Mouse (Mus musculus) small intestine, adult 2 months (tissue): ENCODE results near the gene Nrxn1. TPM values are rescaled to one million over a fixed set of nuclear protein-coding genes. Genes with fewer than 3 reads are reported as not detected.

ENCODE experiments used
- H3K27ac ChIP-seq: fragments of 200-500 bp; 2 replicates; pipeline ENCODE4 v1.5.1; 2012; ENCODE audit warnings: low read depth, low read length, control low read depth, inconsistent platforms; ENCODE audit not compliant: insufficient read depth
- H3K27me3 ChIP-seq: fragments of 200-500 bp; 2 replicates; pipeline ENCODE4 v1.6.1; 2012; ENCODE audit warnings: mild to moderate bottlenecking, moderate library complexity, low read length, inconsistent platforms; ENCODE audit not compliant: control insufficient read depth, insufficient read depth
- H3K36me3 ChIP-seq: fragments of 200-500 bp; 2 replicates; pipeline ENCODE4 v1.6.1; 2012; ENCODE audit warnings: mild to moderate bottlenecking, low read length, control low read depth, inconsistent platforms; ENCODE audit not compliant: control insufficient read depth, insufficient read depth
- H3K4me1 ChIP-seq: fragments of 200-500 bp; 2 replicates; pipeline ENCODE4 v1.6.1; 2012; ENCODE audit warnings: low read length, inconsistent platforms, mixed read lengths; ENCODE audit not compliant: control insufficient read depth, insufficient read depth, insufficient read length
- H3K4me3 ChIP-seq: fragments of 200-500 bp; 2 replicates; pipeline ENCODE4 v1.5.1; 2012; ENCODE audit warnings: low read depth, mild to moderate bottlenecking, control low read depth, inconsistent platforms, low read length, moderate library complexity
- CTCF ChIP-seq: fragments of 200-500 bp; IDR thresholded peaks from 2 replicates; pipeline ENCODE4 v1.5.1; 2012; ENCODE audit warnings: low read depth, mild to moderate bottlenecking, control low read depth, inconsistent platforms, low read length, moderate library complexity, mixed read lengths; ENCODE audit not compliant: insufficient replicate concordance, insufficient read length; ENCODE audit errors: extremely low read depth
- POLR2A ChIP-seq: fragments of 200-500 bp; IDR thresholded peaks from 2 replicates; pipeline ENCODE4 v1.6.1; 2012; ENCODE audit warnings: low read depth, mild to moderate bottlenecking, control low read depth, inconsistent platforms, low read length, moderate library complexity
- WGBS: fragments of 180-500 bp; shearing (Covaris S2); methylation state at CpG from one replicate; pipeline ENCODE4 v1.1.7; 2018; 5-methylcytosine and 5-hydroxymethylcytosine counted together
- polyA plus RNA-seq: library from polyadenylated mRNA; depleted of rRNA; stranded (reverse); fragments of >200 nt; gene quantifications from 2 replicates; pipeline ENCODE4 v1.2.3, GENCODE M21; 2012

The Nrxn1 gene
- polyA plus RNA-seq, 1 experiment, result 0.39 TPM

DNA sequence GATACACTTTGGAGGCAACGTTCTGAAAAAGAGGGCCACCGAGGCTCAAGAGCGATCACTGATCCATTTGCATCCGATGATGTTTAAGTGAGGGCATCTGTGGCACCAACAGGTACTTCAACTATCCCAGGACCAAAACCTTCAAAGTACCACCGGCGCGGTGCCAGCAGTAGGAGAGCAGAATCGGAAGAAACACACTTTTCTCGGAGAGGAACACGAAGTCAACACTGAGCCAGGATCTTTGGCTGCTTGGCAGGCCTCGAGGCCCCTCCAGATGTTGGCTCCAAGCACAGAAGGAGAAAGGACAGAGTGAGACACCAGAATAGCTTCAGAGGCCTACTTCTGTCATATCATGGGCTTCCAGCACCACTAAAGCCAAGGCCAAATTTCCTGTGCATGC, 3.9 kb downstream of the Nrxn1 start:
- no peak overlapping the region for H3K27ac ChIP-seq
- WGBS, result 84% methylated on average over 11 of the region's 11 CpGs
- TF ChIP-seq POLR2A (no peak), CTCF (no peak)
- no peaks in the 10 kb centered on the region for H3K4me1 ChIP-seq
- no peaks in the 10 kb centered on the region for H3K36me3 ChIP-seq
- no peak overlapping the region for H3K4me3 ChIP-seq
- no peaks in the 10 kb centered on the region for H3K27me3 ChIP-seq

DNA sequence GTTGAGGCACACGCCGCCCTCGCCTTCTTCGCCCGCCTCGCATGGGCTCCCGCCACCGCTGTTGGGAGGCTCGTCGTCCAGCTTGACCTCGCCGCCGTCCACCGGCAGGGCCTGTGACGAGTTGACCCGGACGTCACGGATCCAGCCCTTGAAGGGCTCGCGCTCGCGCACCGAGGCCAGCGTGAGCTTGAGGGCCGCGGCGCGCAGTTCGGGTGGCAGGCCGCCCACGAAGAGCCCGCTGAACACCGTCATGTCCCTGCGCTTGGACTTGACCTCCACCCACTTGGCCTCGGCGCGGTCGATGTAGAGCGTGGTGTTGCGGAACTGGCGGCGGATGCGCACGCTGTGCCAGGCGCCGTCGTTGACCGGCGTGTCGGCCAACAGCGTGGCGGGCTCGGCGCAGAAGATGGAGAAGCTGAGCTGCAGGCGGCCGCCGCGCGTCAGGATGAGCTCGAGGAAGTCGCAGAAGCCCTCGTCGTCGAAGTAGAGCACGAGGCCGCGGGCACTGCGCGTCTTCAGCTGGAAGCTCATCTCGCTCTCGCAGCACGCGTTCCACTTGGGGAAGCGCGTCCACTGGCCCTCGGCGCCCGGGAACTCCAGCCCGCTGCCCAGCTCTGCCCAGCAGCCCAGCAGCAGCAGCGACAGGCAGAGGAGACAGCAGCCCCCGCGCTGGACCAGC, 4.7 kb downstream of the Nrxn1 start:
- WGBS, result 70% methylated on average over 82 of the region's 82 CpGs
- no peak overlapping the region for H3K27ac ChIP-seq
- no peaks in the 10 kb centered on the region for H3K4me1 ChIP-seq
- no peak overlapping the region for H3K4me3 ChIP-seq
- H3K36me3 ChIP-seq, result no peaks in the 10 kb centered on the region
- H3K27me3 ChIP-seq, result no peaks in the 10 kb centered on the region
- TF ChIP-seq CTCF (no peak), POLR2A (no peak)

DNA sequence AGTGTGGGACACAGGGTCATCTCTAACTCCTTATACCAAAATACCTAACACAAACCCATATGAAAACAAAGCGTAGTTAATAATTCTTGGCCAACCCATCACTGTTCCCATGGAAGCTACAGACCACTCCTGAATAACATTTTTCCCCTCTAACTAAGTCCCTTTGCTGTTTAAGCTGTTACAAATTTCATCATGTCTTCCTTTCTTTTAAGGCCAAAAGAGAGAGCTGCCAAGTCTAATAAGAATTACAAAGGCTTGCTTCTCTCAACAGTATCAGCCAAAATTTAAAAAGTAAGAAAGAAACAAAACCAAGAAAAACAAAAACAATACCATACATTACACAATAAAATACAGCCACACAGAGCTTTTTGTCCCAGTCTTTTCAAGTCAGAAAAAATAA, 6.5 kb downstream of the Nrxn1 start:
- 88% methylated on average over 1 of the region's 1 CpGs for WGBS
- Histone ChIP-seq H3K27ac (no peak overlapping the region), H3K4me3 (no peak overlapping the region), H3K27me3 (no peaks in the 10 kb centered on the region), H3K4me1 (no peaks in the 10 kb centered on the region), H3K36me3 (no peaks in the 10 kb centered on the region)
- TF ChIP-seq CTCF (no peak), POLR2A (no peak)

DNA sequence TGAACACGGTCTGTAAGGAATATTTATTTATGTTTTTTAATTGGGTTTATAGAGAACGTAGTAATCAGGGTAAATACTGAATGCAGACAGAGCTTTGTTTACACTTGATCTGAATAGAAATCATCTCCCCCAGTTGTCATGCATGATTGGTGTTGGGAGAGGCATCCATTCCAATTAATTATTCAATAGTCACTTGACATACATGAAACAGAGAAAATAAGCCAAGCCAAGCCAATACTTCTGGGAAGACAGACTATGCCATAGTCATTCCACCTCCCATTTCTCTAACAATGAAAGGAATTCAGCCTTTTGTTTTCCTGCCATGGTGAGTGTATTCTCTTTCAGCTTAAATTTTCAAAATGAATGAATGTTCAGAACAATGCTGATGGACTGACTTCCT, 7.5 kb downstream of the Nrxn1 start:
- Histone ChIP-seq H3K27me3 (no peaks in the 10 kb centered on the region), H3K36me3 (no peaks in the 10 kb centered on the region), H3K4me3 (no peak overlapping the region), H3K4me1 (no peaks in the 10 kb centered on the region), H3K27ac (no peak overlapping the region)
- TF ChIP-seq CTCF (no peak), POLR2A (no peak)
- 69% methylated on average over 2 of the region's 2 CpGs for WGBS

DNA sequence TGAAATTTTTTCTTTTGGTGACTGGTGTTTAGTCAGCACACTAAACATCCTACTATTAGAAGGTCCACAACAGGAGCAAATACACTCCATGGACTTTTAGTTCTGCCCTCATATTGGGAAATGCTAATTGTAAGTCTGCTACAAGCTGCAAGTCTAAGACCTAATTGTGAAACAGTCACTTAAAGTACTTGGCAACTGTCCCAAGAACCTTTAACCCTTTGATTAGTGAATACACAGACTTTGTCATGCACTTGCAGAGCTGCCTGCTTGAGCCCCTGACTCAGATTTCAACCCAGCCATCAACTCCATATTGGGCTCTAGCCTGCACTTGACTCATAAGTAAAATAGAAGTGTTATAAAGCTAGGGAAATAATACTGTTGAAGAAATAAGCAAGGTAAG, 13.8 kb downstream of the Nrxn1 start:
- Histone ChIP-seq H3K4me1 (no peaks in the 10 kb centered on the region), H3K36me3 (no peaks in the 10 kb centered on the region), H3K27me3 (no peaks in the 10 kb centered on the region), H3K4me3 (no peak overlapping the region), H3K27ac (no peak overlapping the region)
- TF ChIP-seq CTCF, result no peak
- no peak for TF ChIP-seq POLR2A

DNA sequence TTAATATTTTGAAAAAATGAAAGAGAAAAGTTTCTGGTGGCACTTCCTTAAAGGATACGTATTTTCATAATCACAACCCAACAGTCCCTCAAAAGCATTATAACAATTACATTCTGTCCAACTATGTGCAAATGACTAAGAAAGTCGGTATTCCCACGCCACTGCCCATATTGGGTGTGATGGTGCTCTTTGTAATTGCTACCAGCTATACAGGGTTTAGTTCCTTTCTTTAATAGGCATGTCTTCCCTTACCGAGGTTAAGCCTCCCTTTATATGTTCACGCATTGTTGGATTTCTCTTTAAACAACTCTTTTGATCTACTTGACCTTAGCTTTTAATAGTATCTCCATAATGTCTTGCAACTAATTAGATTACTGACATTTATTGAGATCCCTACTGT, 18.1 kb downstream of the Nrxn1 start:
- Histone ChIP-seq H3K4me1 (no peaks in the 10 kb centered on the region), H3K4me3 (no peak overlapping the region), H3K27me3 (no peaks in the 10 kb centered on the region), H3K27ac (no peak overlapping the region), H3K36me3 (no peaks in the 10 kb centered on the region)
- WGBS, result 85% methylated on average over 5 of the region's 5 CpGs
- TF ChIP-seq POLR2A (no peak), CTCF (no peak)

DNA sequence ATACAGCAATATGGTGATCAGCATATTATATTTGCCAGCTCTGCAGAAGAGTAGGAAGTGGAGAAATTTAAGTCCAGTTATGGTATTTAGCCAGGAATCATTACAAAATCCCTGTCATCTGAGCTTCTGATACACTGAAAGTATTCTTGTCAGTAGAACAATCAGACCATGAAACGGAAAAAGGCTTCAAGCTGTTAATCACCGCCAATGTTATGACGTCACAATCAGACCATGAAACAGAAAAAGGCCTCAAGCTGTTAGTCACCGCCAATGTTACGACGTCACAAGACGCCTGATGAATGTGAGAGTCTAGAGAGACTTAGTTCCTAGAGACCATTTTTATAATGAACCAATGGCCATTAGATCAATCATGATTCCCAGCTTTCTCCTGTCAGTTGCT, 59.4 kb downstream of the Nrxn1 start:
- TF ChIP-seq POLR2A (no peak), CTCF (no peak)
- 83% methylated on average over 7 of the region's 7 CpGs for WGBS
- H3K27me3 ChIP-seq, result no peaks in the 10 kb centered on the region
- H3K27ac ChIP-seq, result no peak overlapping the region
- no peaks in the 10 kb centered on the region for H3K4me1 ChIP-seq
- H3K4me3 ChIP-seq, result no peak overlapping the region
- no peaks in the 10 kb centered on the region for H3K36me3 ChIP-seq
